Mouse (Mus musculus): ENCODE data around the gene Atp2b4.
A peak's percentile ranks its signal among the peaks of the same experiment; 100 is the strongest.

Gene Atp2b4

GRCm38 (mm10) chr1:133800948-133801393, at the start of gene Atp2b4:
Gene Atp2b4 (minus strand): TSS chr1:133801041.
- peak; percentile 97 for DNase-seq (ENCODE audit: extremely low read depth, insufficient read length, low spot score)

GRCm38 (mm10) chr1:133844734-133845133, 43.9 kb upstream of the Atp2b4 start:
- no peak for DNase-seq (ENCODE audit: extremely low read depth, insufficient read length, low spot score)

GRCm38 (mm10) chr1:133843900-133844299, 43.1 kb upstream of the Atp2b4 start:
- DNase-seq (ENCODE audit: extremely low read depth, insufficient read length, low spot score), result no peak

GRCm38 (mm10) chr1:133843370-133843769, 42.5 kb upstream of the Atp2b4 start:
- DNase-seq (ENCODE audit: extremely low read depth, insufficient read length, low spot score), result no peak

DNA sequence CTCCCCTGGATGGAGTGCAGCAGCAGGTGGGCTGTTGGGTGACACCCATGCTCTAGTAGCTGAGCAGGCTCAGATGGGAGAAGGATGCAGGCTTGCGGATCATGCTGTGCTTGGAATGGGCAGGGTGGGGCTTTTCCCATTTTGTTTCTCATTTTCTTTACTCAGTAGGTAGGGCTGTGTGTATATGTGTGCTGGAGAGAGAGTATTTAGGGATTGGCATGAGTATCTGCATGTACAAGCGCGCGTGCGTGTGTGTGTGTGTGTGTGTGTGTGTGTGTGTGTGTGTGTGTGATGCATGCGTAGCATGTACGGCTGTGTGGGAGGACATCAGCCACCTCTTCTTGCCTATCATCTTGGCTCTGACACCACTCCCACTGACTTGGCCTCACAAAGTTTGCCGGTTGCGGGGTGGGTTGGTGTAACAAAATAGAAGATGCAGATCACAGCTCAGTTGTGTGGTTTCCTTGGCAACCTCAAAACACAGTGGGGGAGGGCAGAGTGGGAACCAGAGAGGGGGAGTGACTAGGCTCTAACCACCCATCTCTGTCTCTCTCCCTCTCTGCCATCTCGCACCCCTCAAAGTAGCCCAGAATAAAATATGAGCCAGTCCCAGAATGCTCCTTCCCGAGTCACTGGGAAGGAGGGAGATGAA, 41.4 kb upstream of the Atp2b4 start:
- no peak for DNase-seq (ENCODE audit: extremely low read depth, insufficient read length, low spot score)

GRCm38 (mm10) chr1:133841171-133841926, 40.5 kb upstream of the Atp2b4 start:
- DNase-seq (ENCODE audit: extremely low read depth, insufficient read length, low spot score), result no peak

DNA sequence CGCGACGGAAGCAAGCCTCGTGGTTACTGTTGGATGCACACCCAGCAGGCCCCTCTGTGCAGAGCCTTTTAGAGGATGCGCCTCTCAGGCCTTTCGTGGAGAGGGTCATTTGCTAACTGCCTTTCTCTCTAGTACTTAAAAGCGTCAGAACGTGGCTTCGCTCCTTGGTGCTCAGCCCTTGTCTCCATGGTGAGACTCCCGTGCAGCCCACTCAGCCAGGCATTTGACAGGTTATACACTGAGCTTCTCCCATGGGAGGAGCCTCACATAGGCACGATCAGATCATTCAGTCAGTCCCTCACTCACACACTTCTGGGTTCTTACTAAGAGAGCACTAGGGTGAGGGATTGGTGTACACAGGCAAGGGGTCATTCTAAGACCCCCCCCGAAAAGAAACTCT, 39.7 kb upstream of the Atp2b4 start:
- DNase-seq (ENCODE audit: extremely low read depth, insufficient read length, low spot score), result no peak

- peak; percentile 76 for DNase-seq (ENCODE audit: extremely low read depth, insufficient read length, low spot score)
Measured at GRCm38 (mm10) chr1:133834309-133834708, 33.5 kb upstream of the Atp2b4 start.

DNA sequence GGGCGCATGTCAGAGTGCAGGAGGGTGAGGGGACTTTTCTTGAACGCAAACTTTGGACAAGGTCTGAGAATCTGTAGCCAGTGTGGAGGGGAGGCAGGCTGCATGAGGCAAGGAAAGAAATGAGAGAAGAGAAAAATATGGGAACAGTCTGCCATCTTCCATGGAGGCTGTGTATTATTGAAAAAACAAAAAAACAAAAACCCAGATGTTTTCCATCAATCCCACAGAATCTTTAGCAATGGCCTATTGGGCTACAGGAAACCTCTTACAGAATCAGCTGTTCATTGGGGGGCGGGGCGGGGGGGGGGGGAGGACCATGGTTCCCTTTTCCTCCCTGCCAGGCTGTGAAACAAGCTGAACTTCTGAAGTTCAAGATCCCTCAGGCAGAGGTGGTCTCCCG, 31.9 kb upstream of the Atp2b4 start:
- no peak for DNase-seq (ENCODE audit: extremely low read depth, insufficient read length, low spot score)

DNA sequence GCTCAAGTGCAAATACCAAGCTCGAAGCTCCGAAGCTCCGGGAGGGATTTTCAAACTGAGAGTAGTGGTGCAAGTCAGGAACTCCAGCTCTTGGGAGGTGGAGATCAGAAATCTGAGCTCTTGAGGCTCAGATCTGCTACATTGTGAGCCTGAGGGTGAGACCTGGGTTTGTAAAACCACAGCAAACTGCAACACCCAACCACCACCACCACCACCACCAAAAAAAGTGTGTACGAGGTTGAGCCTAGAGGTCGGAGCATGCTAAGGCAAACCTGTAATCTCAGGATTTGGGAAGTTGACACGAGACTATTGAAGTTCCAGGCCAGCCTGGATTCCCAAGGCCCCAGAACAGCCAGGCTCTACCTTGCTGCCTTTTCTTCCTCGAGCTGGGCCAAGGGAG, 25.4 kb upstream of the Atp2b4 start:
- no peak for DNase-seq (ENCODE audit: extremely low read depth, insufficient read length, low spot score)

GRCm38 (mm10) chr1:133825543-133825942, 24.7 kb upstream of the Atp2b4 start:
- DNase-seq (ENCODE audit: extremely low read depth, insufficient read length, low spot score), result no peak

DNA sequence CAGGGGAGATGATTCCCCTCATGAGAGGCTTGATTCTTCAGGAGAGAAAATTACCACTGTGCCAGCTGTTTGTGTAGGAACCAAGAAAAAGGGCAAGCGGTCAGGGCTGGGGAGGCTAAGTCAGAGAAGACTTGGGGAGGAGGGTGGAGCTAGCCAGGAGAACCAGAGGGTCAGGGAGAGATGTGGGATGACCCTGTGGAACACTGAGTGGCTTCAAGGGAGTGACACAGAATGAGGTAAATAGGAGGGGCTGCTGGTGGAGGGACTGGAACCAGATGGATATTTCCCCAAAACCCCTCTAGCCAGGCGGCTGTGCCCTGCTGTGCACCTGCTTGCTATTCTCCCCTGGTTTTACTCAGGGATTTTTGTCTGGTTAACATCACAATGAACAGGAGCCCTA, 24.3 kb upstream of the Atp2b4 start:
- DNase-seq (ENCODE audit: extremely low read depth, insufficient read length, low spot score), result no peak

DNA sequence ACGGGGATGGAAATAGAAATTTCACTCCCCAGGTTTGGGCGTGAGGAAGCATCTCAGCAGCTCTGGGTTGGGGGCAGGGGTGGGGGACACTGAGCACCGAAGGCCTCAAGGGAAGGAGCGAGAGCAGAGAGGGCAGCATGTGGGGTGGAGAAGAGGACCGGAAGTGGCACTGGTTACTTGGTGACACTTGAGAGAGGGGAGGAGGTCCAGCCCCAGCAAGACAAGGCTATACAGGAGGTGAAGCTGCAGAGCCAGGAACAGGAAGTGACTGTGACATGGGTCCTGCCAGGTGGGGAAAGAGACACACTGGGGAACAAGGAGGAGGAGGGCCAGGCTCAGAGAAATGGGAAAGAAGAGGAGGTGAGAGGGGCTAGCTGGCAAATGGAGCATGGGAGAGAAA, 20.3 kb upstream of the Atp2b4 start:
- no peak for DNase-seq (ENCODE audit: extremely low read depth, insufficient read length, low spot score)

DNA sequence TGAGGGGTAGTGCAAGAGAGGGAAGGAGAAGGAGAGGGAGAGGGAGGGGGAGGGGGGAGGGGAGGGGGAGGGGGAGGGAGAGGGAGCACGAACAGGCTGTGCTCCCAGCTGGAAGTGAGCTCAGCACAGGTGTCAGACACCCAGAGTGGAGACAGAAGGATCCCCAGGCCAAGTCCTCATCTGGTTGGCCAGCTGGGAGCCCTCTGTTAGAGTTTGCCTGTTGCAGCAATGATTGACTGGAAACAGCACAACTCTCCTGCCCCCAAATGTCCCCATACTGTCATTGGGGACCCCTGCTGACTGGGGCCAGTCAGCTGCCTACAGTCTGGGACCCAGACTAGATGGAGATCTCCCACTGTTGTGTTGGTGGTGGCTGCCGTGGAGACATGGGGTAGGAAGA, 19.3 kb upstream of the Atp2b4 start:
- no peak for DNase-seq (ENCODE audit: extremely low read depth, insufficient read length, low spot score)

DNA sequence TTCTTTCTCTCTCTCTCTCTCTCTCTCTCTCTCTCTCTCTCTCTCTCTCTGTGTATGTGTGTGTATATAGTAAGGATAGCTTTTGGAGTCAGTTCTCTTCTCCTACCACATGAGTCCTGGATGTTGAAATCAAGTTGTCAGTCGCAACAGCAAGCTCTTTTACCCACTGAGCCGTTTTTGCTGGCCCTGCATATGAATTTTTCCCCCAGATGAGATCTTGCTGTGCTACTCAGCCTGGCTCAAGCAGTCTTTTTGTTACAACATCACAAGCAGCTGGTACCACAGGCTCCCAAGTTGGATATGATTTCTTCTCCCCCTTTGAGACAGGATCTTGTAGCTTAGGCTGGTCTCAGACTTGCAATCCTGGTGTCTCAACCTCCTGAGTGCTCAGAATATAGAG, 17.7 kb upstream of the Atp2b4 start:
- DNase-seq (ENCODE audit: extremely low read depth, insufficient read length, low spot score), result no peak

- peak; percentile 59 for DNase-seq (ENCODE audit: extremely low read depth, insufficient read length, low spot score)
Measured at GRCm38 (mm10) chr1:133815747-133816491, 15.1 kb upstream of the Atp2b4 start.

DNA sequence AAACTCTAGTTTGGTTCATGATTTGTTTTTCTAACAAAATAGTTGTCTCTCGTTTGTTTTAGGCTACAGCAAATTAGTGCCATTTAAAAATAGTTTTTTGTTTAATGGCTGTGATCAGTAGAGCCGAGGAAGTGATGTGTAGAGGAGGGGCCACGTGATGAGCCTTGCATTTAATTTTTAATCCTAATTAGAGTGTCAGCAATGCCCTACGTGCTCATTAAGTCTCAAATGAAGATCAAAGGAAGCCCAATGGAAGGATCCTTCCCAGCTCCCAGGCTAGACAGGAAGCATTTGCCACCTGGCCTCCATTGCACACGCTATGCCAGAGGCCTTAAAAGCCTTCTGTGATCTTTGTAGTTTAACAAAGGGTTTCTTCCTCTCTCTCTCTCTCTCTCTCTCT, 8.5 kb upstream of the Atp2b4 start:
- no peak for DNase-seq (ENCODE audit: extremely low read depth, insufficient read length, low spot score)

DNA sequence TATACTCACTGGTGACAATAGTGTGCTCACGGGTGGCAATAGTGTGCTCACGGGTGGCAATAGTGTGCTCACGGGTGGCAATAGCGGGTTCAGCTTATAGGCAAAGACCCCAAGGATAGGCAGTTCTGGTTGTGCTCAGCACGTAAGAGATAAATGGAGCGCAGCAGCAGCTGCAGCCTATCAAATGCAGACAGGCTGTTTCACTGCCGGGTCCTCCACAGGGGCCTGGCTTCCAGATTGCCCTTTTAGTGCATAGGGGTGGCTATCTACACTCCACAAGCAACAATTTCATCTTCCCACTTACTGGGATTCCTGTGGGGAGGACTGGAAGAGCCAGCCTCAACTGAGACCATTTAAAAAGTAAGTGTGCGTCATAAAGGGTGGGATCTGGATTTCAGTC, 7.2 kb upstream of the Atp2b4 start:
- no peak for DNase-seq (ENCODE audit: extremely low read depth, insufficient read length, low spot score)

GRCm38 (mm10) chr1:133801743-133802142, 902 bp upstream of the Atp2b4 start:
- no peak for DNase-seq (ENCODE audit: extremely low read depth, insufficient read length, low spot score)

- no peak for DNase-seq (ENCODE audit: extremely low read depth, insufficient read length, low spot score)
Measured at GRCm38 (mm10) chr1:133800512-133800911, 329 bp downstream of the Atp2b4 start.

GRCm38 (mm10) chr1:133799686-133800445, 975 bp downstream of the Atp2b4 start:
- DNase-seq (ENCODE audit: extremely low read depth, insufficient read length, low spot score), result no peak
